Mouse (Mus musculus): Measurements from ENCODE around the gene Nup155.

DNA sequence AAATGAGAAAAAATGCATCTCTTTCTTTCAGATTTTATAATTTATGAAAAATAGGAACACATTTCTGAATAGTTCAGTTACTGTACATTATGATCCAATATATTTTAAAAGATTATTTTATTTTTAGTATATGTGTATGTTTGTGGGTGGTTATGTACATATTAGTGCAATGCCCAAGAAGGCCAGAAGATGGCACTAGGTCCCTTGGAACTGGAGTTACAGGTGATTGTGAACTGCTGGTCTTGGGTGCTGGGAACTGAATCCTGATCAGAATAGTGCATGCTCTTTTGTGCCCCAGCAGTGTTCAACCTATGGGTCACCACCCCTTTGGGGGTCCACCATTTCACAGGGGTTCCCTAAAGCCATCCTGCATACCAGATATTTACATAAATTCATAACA is 91.2 kb downstream of the Nup155 start:
- TF ChIP-seq CTCF (IDR thresholded peaks at IDR 0.05; ENCODE audit: insufficient read depth, low read depth, low read length) (no peak), POLR2A (IDR thresholded peaks at IDR 0.05; ENCODE audit: insufficient read depth, low read depth, low read length) (no peak)
